Mouse (Mus musculus) lung, embryonic 14.5 days (tissue): ENCODE results near the gene Slc2a1. TPM values are rescaled to one million over a fixed set of nuclear protein-coding genes. Genes with fewer than 3 reads are reported as not detected.
A peak's percentile ranks its signal among the peaks of the same experiment; 100 is the strongest.

Experiments used
- ATAC-seq: fragments of 200-750 bp; cut with Nextera tagmentation; 2 replicates; pipeline ENCODE4 v1.8.0; 2017; ENCODE audit warnings: mild to moderate bottlenecking, moderate TSS enrichment, moderate library complexity; ENCODE audit not compliant: insufficient read depth
- DNase-seq: peaks from one replicate; pipeline ENCODE4 v3.0.0-alpha.2; 2015
- H3K27ac ChIP-seq: fragments of 300-500 bp; sonication (generic); 2 replicates; pipeline ENCODE4 v1.5.1; 2014; ENCODE audit warnings: low read depth, mild to moderate bottlenecking, moderate library complexity
- H3K27me3 ChIP-seq: fragments of 300-500 bp; sonication (generic); 2 replicates; pipeline ENCODE4 v1.6.1; 2014; ENCODE audit warnings: low read length, control low read depth; ENCODE audit not compliant: insufficient read depth
- H3K36me3 ChIP-seq: fragments of 300-500 bp; sonication (generic); 2 replicates; pipeline ENCODE4 v1.6.1; 2014; ENCODE audit warnings: control low read depth; ENCODE audit not compliant: insufficient read depth
- H3K4me1 ChIP-seq: fragments of 300-500 bp; sonication (generic); 2 replicates; pipeline ENCODE4 v1.6.1; 2014; ENCODE audit warnings: antibody characterized with exemption, control low read depth; ENCODE audit not compliant: insufficient read depth
- H3K4me2 ChIP-seq: fragments of 300-500 bp; sonication (generic); 2 replicates; pipeline ENCODE4 v1.6.1; 2014; ENCODE audit warnings: mild to moderate bottlenecking
- H3K4me3 ChIP-seq: fragments of 300-500 bp; sonication (generic); 2 replicates; pipeline ENCODE4 v1.5.1; 2014; ENCODE audit warnings: low read depth, low read length
- H3K9ac ChIP-seq: fragments of 300-500 bp; sonication (generic); 2 replicates; pipeline ENCODE4 v1.6.1; 2014
- H3K9me3 ChIP-seq: fragments of 300-500 bp; sonication (generic); 2 replicates; pipeline ENCODE4 v1.6.1; 2016; ENCODE audit warnings: low read depth, low read length, control low read depth
- CTCF ChIP-seq: IDR thresholded peaks from 2 replicates; pipeline ENCODE4 v1.5.1; 2016; ENCODE audit warnings: antibody characterized with exemption, low read depth
- WGBS: fragments of 180-500 bp; shearing (Covaris S2); extraction: QIAGEN DNeasy Blood & Tissue Kit; methylation state at CpG from one replicate; pipeline ENCODE4 v1.1.7; 2014; 5-methylcytosine and 5-hydroxymethylcytosine counted together
- polyA plus RNA-seq: library from polyadenylated mRNA; unstranded; fragments of >200 nt; fragmentation: Nextera tagmentation; extraction: Ambion mirVana; gene quantifications from 2 replicates; pipeline ENCODE4 v1.2.1, GENCODE M21; 2014

Gene Slc2a1
- polyA plus RNA-seq, 1 experiment from 2014 or later: 70.7 TPM

DNA sequence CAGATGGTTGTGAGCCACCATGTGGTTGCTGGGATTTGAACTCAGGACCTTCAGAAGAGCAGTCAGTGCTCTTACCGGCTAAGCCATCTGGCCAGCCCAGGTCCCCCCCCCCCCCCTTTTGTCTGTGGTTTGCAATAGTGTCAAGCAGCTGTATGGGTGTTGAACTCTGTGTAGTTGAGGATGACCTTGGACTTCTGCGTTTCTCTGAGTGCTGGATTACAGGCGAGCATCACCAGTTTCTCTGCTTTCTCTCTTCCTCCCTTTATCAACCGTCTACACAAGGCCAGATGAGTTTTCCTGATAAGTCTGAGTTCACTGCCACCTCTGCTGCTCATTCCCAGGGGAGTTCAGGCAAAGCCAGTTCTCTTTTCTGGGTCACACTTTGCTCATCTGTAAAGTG, 11.1 kb upstream of the Slc2a1 start:
- Histone ChIP-seq H3K4me1 (no peaks in the 10 kb centered on the region), H3K4me3 (no peak overlapping the region), H3K27ac (no peak overlapping the region), H3K27me3 (no peaks in the 10 kb centered on the region), H3K9ac (no peak overlapping the region), H3K36me3 (no peaks in the 10 kb centered on the region), H3K9me3 (no peaks in the 10 kb centered on the region), H3K4me2 (no peak overlapping the region)
- 71% methylated on average over 4 of the region's 4 CpGs for WGBS
- DNase-seq (no peak), ATAC-seq (no peak)
- no peak for TF ChIP-seq CTCF

DNA sequence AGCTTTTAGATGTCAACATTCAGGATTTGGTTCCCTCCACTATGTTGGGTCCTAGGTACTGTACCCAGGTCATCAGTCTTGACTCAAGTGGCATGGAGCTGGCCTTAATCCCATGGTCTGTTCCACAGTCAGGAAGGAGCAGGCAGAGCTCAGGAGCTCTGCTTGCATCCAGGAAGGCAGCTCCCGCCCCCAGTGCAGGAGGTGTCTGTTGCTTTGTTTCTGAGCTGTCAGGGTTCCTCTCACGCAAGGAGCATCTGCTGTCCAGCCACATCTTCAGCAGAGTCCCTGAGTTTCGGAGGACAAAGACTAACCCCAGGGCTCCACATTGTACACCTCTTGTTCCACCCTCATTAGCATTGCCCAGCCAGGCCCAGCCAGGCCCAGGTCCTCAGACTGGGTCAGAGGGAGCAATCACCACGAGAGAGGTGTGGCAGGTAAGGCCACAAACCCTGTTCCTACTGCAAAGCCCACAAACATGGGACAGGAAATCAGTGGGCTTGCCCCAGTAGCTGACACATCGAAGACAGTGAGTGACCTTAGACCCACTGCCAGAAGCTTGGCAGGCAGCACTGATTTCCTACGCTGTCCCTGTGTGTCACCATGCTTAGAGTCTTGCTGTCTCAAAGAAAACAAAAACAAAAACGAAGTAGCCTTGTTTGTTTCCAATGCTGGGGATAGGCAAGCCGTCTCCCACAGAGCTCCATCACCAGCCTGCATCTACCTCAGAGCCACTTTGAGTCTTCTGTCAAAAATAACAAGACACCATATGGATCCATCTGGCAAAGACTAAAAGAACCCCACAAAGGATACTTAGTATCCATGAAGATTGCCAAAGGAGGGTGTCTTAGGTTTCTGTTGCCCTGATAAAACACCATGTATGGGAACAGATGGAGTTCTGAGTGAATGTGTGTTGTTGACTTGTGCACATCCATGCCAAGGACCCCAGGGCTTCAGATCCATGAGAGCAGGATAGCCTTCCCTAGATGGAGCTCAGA, 10.0 kb upstream of the Slc2a1 start:
- H3K9me3 ChIP-seq: no peaks in the 10 kb centered on the region
- no peak overlapping the region for H3K9ac ChIP-seq
- no peak for DNase-seq
- H3K4me2 ChIP-seq: no peak overlapping the region
- no peak overlapping the region for H3K27ac ChIP-seq
- WGBS: 52% methylated on average over 8 of the region's 8 CpGs
- H3K36me3 ChIP-seq: no peaks in the 10 kb centered on the region
- no peak overlapping the region for H3K4me3 ChIP-seq
- no peak for ATAC-seq
- H3K27me3 ChIP-seq: no peaks in the 10 kb centered on the region
- no peaks in the 10 kb centered on the region for H3K4me1 ChIP-seq
- no peak for TF ChIP-seq CTCF

DNA sequence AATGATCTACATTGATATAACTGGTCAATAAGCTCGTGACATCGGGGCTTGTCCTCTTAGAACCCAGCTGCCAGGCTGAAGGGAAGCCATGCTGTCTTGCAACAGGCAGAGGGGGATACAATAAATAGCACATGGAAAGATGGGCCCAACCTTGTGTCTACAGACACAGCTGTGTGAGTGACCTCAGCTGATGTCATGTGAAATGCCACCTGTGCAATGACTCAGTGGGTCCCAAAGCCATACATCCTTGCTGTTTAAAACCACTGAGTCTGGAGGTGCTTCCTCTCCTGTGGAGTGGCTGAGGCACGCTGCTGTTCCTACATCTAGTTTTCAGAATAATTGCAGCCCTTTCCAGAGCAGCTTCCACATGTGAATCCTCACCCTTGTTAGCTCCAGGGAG, 7.1 kb upstream of the Slc2a1 start:
- no peak for DNase-seq
- no peak overlapping the region for H3K4me3 ChIP-seq
- no peaks in the 10 kb centered on the region for H3K9me3 ChIP-seq
- no peaks in the 10 kb centered on the region for H3K4me1 ChIP-seq
- 82% methylated on average over 3 of the region's 3 CpGs for WGBS
- H3K36me3 ChIP-seq: no peaks in the 10 kb centered on the region
- no peak for TF ChIP-seq CTCF
- H3K27me3 ChIP-seq: no peaks in the 10 kb centered on the region
- no peak overlapping the region for H3K27ac ChIP-seq
- no peak overlapping the region for H3K9ac ChIP-seq
- ATAC-seq: no peak
- H3K4me2 ChIP-seq: no peak overlapping the region

DNA sequence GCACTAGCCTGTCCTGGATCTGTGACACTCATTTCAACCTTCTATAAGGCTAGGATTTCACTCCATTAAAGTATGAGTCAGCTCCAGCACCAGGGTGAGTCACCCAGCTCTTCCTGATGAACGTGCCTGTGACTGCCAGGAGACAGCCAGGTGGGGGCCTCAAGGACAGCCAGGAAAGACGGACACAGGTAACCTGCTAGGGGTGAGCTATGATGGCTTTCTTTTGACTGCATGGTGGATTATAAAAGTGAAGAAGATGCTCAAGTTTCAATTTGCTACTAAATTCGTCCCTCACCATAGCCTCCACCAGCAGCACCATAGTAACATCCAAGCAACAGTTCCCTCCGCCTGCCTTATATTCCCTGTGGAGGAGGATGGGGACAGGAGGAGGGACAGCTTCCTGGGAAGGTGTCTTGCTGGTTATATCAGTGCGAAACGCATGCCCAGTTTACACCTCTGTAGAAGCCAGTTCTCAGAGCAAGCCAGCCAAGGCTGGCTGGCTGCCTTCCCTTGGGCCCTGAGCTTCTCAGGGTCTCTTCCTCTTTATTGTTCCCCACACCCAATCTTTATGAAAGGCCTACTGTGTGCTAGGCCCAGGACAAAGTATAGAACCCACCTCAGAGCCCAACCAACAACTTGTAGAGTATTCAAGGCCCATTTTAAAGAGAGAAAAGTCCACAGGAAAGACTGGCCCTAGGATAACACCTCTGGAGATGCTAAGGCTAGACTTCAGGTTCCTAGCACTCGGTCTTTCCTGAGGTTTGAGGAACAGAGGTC, 6.0 kb upstream of the Slc2a1 start:
- no peak for ATAC-seq
- TF ChIP-seq CTCF: no peak
- no peaks in the 10 kb centered on the region for H3K4me1 ChIP-seq
- H3K4me2 ChIP-seq: no peak overlapping the region
- no peaks in the 10 kb centered on the region for H3K36me3 ChIP-seq
- H3K4me3 ChIP-seq: no peak overlapping the region
- 67% methylated on average over 7 of the region's 7 CpGs for WGBS
- no peaks in the 10 kb centered on the region for H3K9me3 ChIP-seq
- H3K9ac ChIP-seq: no peak overlapping the region
- no peak for DNase-seq
- H3K27me3 ChIP-seq: no peaks in the 10 kb centered on the region
- H3K27ac ChIP-seq: no peak overlapping the region

DNA sequence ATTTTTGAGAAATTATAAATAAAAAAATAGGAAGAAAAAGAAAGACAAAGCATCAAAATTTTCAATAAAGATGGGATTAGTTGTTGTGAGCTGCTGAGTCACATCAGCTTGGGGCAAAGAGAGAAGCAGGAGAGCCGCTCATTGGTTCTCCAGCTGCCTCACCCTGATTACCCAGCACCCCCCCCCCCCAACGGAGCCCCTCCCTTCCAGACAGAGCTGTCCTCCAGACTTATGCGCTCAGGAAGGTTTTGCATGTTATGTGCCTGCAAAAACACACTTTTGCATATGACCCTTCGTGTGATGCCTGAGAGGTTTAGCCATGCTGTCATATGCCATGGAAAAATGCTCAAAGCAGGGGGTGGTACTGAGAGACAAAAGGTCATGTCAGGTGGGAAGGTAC, 3.7 kb upstream of the Slc2a1 start:
- Histone ChIP-seq H3K9me3 (no peaks in the 10 kb centered on the region), H3K27me3 (no peaks in the 10 kb centered on the region), H3K4me1 (peaks cover 3% of the 10 kb centered on the region; the same call in 1 of the 2 replicates), H3K9ac (no peak overlapping the region; the same call in 1 of the 2 replicates), H3K4me3 (no peak overlapping the region), H3K36me3 (no peaks in the 10 kb centered on the region), H3K4me2 (peak overlapping the region; percentile 61), H3K27ac (peak overlapping the region; percentile 74; the same call in 1 of the 2 replicates)
- DNase-seq (no peak), ATAC-seq (no peak)
- no peak for TF ChIP-seq CTCF
- WGBS: 35% methylated on average over 4 of the region's 4 CpGs

DNA sequence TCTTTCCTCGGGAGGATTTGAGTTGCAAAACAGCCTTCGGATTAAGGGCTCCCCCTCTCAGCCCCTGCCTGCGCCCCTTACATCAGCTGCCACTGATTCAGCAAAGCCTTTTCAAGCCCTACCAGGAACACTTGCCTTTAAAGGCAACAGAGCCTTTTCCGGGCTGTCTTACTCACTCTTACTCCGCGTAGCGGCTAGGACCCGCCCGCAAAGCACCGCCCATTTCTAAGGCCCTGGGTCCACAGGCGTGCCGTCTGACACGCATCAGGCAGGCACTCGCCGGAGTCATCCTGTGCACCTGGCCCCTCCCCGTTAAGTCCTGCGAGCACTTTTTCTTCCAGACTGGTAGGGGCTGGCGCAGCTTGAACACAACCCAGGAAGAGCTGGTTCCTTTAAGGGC, 2.8 kb upstream of the Slc2a1 start:
- peak; percentile 51 for ATAC-seq
- Histone ChIP-seq H3K36me3 (no peaks in the 10 kb centered on the region), H3K4me2 (peak overlapping the region; percentile 61), H3K27me3 (no peaks in the 10 kb centered on the region), H3K4me1 (peaks cover 10% of the 10 kb centered on the region; the same call in 1 of the 2 replicates), H3K4me3 (peak overlapping the region; percentile 32), H3K9me3 (no peaks in the 10 kb centered on the region), H3K9ac (peak overlapping the region; percentile 45), H3K27ac (peak overlapping the region; percentile 74)
- TF ChIP-seq CTCF: no peak
- DNase-seq: peak; percentile 90
- WGBS: under 1% methylated on average over 18 of the region's 18 CpGs

DNA sequence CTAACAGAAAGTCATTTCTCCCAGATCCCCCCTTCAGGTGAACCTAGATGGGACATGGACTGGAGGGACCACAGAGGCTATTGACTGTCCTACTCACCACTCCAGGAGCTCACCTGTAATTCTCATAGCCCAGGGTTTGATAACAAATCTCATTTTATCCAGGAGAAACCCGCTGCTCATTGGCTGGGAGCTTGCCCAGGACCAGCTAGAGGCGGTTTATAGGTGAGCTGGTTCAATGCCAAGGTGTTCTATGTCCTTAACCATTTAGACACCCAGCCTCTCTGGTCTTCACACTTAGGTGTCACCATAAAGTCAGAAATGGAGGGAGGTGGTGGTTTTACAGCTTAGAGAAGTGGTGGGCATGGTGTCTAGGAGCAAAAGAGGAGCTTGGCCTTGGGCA, 644 bp upstream of the Slc2a1 start:
- Histone ChIP-seq H3K27me3 (no peaks in the 10 kb centered on the region), H3K4me2 (peak overlapping the region; percentile 81), H3K9ac (no peak overlapping the region), H3K27ac (peak overlapping the region; percentile 100), H3K4me3 (peak overlapping the region; percentile 81), H3K9me3 (no peaks in the 10 kb centered on the region), H3K36me3 (peaks cover 6% of the 10 kb centered on the region; the same call in 1 of the 2 replicates), H3K4me1 (peaks cover 10% of the 10 kb centered on the region; the same call in 1 of the 2 replicates)
- ATAC-seq (no peak), DNase-seq (no peak)
- TF ChIP-seq CTCF: no peak
- WGBS: 83% methylated on average over 2 of the region's 2 CpGs
